Mouse (Mus musculus) neural tube, postnatal 0 days (tissue): ENCODE data around the gene Gtf2h2. TPM values are rescaled to one million over a fixed set of nuclear protein-coding genes. Genes with fewer than 3 reads are reported as not detected.

Experiments used
- polyA plus RNA-seq: library from polyadenylated mRNA; unstranded; fragments of >200 nt; fragmentation: Nextera tagmentation; extraction: Ambion mirVana; gene quantifications from 2 replicates; pipeline ENCODE4 v1.2.1, GENCODE M21; 2015

Gtf2h2 gene
- 61.4 and 62.5 TPM in 2 replicates for polyA plus RNA-seq

GRCm38 (mm10) chr13:100492061-100492787, at the start of gene Gtf2h2:
TSS of gene Gtf2h2 (minus strand) at chr13:100492579.

GRCm38 (mm10) chr13:100452415-100453127, 39.8 kb downstream of the Gtf2h2 start, which contains the start of gene Naip1:
TSS of gene Naip1 (minus strand) at chr13:100452869.

Other genes with a start within 250 kb of the Gtf2h2 start
- 0.28 TPM in 2 replicates for gene Naip5, start 246.3 kb downstream of the Gtf2h2 start, polyA plus RNA-seq
- gene Naip6, start 174.9 kb downstream of the Gtf2h2 start, polyA plus RNA-seq: 0.13 and 0.14 TPM in 2 replicates
- 0.05 TPM in 1 of 2 replicates, not detected in the other for gene Naip1, start 39.7 kb downstream of the Gtf2h2 start, polyA plus RNA-seq
- gene Ocln, start 60.1 kb upstream of the Gtf2h2 start, polyA plus RNA-seq: 9.9 and 11.7 TPM in 2 replicates
- 2.5 and 2.7 TPM in 2 replicates for gene Marveld2, start 124.4 kb upstream of the Gtf2h2 start, polyA plus RNA-seq
- gene Ak6, start 158.4 kb upstream of the Gtf2h2 start, polyA plus RNA-seq: 278 and 282 TPM in 2 replicates
- gene Rad17, start 158.5 kb upstream of the Gtf2h2 start, polyA plus RNA-seq: 12.8 and 14.2 TPM in 2 replicates
- 34.7 and 40.9 TPM in 2 replicates for gene Taf9, start 159.0 kb upstream of the Gtf2h2 start, polyA plus RNA-seq
- 1.1 and 1.5 TPM in 2 replicates for gene Ccdc125, start 177.1 kb upstream of the Gtf2h2 start, polyA plus RNA-seq
- gene Cdk7, start 238.4 kb upstream of the Gtf2h2 start, polyA plus RNA-seq: 31.7 and 34.0 TPM in 2 replicates